Mouse (Mus musculus) midbrain, embryonic 11.5 days (tissue): ENCODE measurements at regions not wholly inside any gene's neighbourhood (a gene's known extent, or its start where the extent isn't known, plus 50 kb on each side); places are given as distances from the start of the nearest gene placed in this dataset.

Source experiments
- ATAC-seq: fragments of 200-750 bp; cut with Nextera tagmentation; 2 replicates; pipeline ENCODE4 v1.8.0; 2017; ENCODE audit warnings: moderate TSS enrichment, moderate library complexity; ENCODE audit not compliant: low FRiP score
- DNase-seq: peaks from one replicate; pipeline ENCODE4 v3.0.0; 2015; ENCODE audit warnings: low spot score; ENCODE audit errors: missing footprints
- H3K27ac ChIP-seq: fragments of 300-500 bp; sonication (generic); 2 replicates; pipeline ENCODE4 v1.5.1; 2014; ENCODE audit warnings: low read depth, low read length
- H3K27me3 ChIP-seq: fragments of 300-500 bp; sonication (generic); 2 replicates; pipeline ENCODE4 v1.6.1; 2014; ENCODE audit warnings: mild to moderate bottlenecking, low read length, moderate library complexity, mixed read lengths; ENCODE audit not compliant: control insufficient read depth, insufficient read depth
- H3K36me3 ChIP-seq: fragments of 300-500 bp; sonication (generic); 2 replicates; pipeline ENCODE4 v1.6.1; 2014; ENCODE audit warnings: mild to moderate bottlenecking, low read length, moderate library complexity, mixed read lengths; ENCODE audit not compliant: control insufficient read depth, insufficient read depth
- H3K4me1 ChIP-seq: fragments of 300-500 bp; sonication (generic); 2 replicates; pipeline ENCODE4 v1.6.1; 2014; ENCODE audit warnings: low read length; ENCODE audit not compliant: control insufficient read depth, insufficient read depth
- H3K4me2 ChIP-seq: fragments of 300-500 bp; sonication (generic); 2 replicates; pipeline ENCODE4 v1.6.1; 2014; ENCODE audit warnings: mild to moderate bottlenecking, moderate library complexity
- H3K4me3 ChIP-seq: fragments of 300-500 bp; sonication (generic); 2 replicates; pipeline ENCODE4 v1.5.1; 2014; ENCODE audit warnings: low read depth, low read length
- H3K9ac ChIP-seq: fragments of 300-500 bp; sonication (generic); 2 replicates; pipeline ENCODE4 v1.6.1; 2014; ENCODE audit warnings: low read length
- H3K9me3 ChIP-seq: fragments of 300-500 bp; sonication (generic); 2 replicates; pipeline ENCODE4 v1.6.1; 2016; ENCODE audit warnings: low read length; ENCODE audit not compliant: control insufficient read depth
- WGBS: fragments of 180-500 bp; shearing (Covaris S2); extraction: QIAGEN DNeasy Blood & Tissue Kit; methylation state at CpG from one replicate; pipeline ENCODE4 v1.1.7; 2014; 5-methylcytosine and 5-hydroxymethylcytosine counted together

- Histone ChIP-seq H3K9ac (no peak overlapping the region), H3K4me3 (no peak overlapping the region), H3K27me3 (no peaks in the 10 kb centered on the region), H3K9me3 (no peaks in the 10 kb centered on the region), H3K36me3 (no peaks in the 10 kb centered on the region), H3K4me2 (no peak overlapping the region), H3K27ac (no peak overlapping the region), H3K4me1 (no peaks in the 10 kb centered on the region)
- ATAC-seq (no peak), DNase-seq (no peak)
These were observed 3563.9 kb upstream of the Gm7489 start for GRCm38 (mm10) chr15:50320796-50321195.

- H3K4me3 ChIP-seq, result no peak overlapping the region
- H3K27ac ChIP-seq, result no peak overlapping the region
- DNase-seq (no peak), ATAC-seq (no peak)
- H3K4me1 ChIP-seq, result no peaks in the 10 kb centered on the region
- H3K4me2 ChIP-seq, result no peak overlapping the region
- H3K9me3 ChIP-seq, result no peaks in the 10 kb centered on the region
- WGBS, result 89% methylated on average over 5 of the region's 5 CpGs
- no peaks in the 10 kb centered on the region for H3K27me3 ChIP-seq
- H3K9ac ChIP-seq, result no peak overlapping the region
- H3K36me3 ChIP-seq, result no peaks in the 10 kb centered on the region
These were observed 3539.2 kb upstream of the Gm7489 start for GRCm38 (mm10) chr15:50345536-50345935.

- 90% methylated on average over 2 of the region's 2 CpGs for WGBS
- H3K9ac ChIP-seq, result no peak overlapping the region
These were observed 3537.8 kb upstream of the Gm7489 start for GRCm38 (mm10) chr15:50346953-50347352.

GRCm38 (mm10) chr15:50360033-50360988 is 3524.4 kb upstream of the Gm7489 start:
- H3K27me3 ChIP-seq, result no peaks in the 10 kb centered on the region
- DNase-seq (no peak), ATAC-seq (no peak)
- no peak overlapping the region for H3K4me2 ChIP-seq
- no peak overlapping the region for H3K9ac ChIP-seq
- no peaks in the 10 kb centered on the region for H3K36me3 ChIP-seq
- H3K9me3 ChIP-seq, result no peaks in the 10 kb centered on the region
- 87% methylated on average over 5 of the region's 5 CpGs for WGBS
- no peaks in the 10 kb centered on the region for H3K4me1 ChIP-seq
- no peak overlapping the region for H3K27ac ChIP-seq
- no peak overlapping the region for H3K4me3 ChIP-seq

More at GRCm38 (mm10) chr15:50346953-50347352, 3537.8 kb upstream of the Gm7489 start:
- Histone ChIP-seq H3K4me3 (no peak overlapping the region), H3K36me3 (no peaks in the 10 kb centered on the region), H3K4me2 (no peak overlapping the region), H3K4me1 (no peaks in the 10 kb centered on the region), H3K27me3 (no peaks in the 10 kb centered on the region), H3K27ac (no peak overlapping the region), H3K9me3 (no peaks in the 10 kb centered on the region)
- no peak for ATAC-seq
- DNase-seq, result no peak

- H3K9me3 ChIP-seq, result no peaks in the 10 kb centered on the region
- H3K4me3 ChIP-seq, result no peak overlapping the region
- H3K27me3 ChIP-seq, result no peaks in the 10 kb centered on the region
- H3K4me1 ChIP-seq, result no peaks in the 10 kb centered on the region
- ATAC-seq (no peak), DNase-seq (no peak)
- H3K4me2 ChIP-seq, result no peak overlapping the region
- H3K36me3 ChIP-seq, result no peaks in the 10 kb centered on the region
- WGBS, result 88% methylated on average over 8 of the region's 8 CpGs
- no peak overlapping the region for H3K27ac ChIP-seq
- H3K9ac ChIP-seq, result no peak overlapping the region
These were observed 3523.4 kb upstream of the Gm7489 start for GRCm38 (mm10) chr15:50361334-50361733.

GRCm38 (mm10) chr15:50361751-50362507 is 3522.8 kb upstream of the Gm7489 start:
- ATAC-seq (no peak), DNase-seq (no peak)
- Histone ChIP-seq H3K27ac (no peak overlapping the region), H3K4me3 (no peak overlapping the region), H3K9me3 (no peaks in the 10 kb centered on the region), H3K4me1 (no peaks in the 10 kb centered on the region), H3K27me3 (no peaks in the 10 kb centered on the region), H3K9ac (no peak overlapping the region), H3K4me2 (no peak overlapping the region), H3K36me3 (no peaks in the 10 kb centered on the region)
- 91% methylated on average over 4 of the region's 4 CpGs for WGBS

- WGBS, result 89% methylated on average over 7 of the region's 7 CpGs
- no peak for DNase-seq
- Histone ChIP-seq H3K36me3 (no peaks in the 10 kb centered on the region), H3K4me1 (no peaks in the 10 kb centered on the region), H3K9ac (no peak overlapping the region), H3K9me3 (no peaks in the 10 kb centered on the region), H3K27me3 (no peaks in the 10 kb centered on the region), H3K27ac (no peak overlapping the region), H3K4me3 (no peak overlapping the region), H3K4me2 (no peak overlapping the region)
- no peak for ATAC-seq
These were observed 3484.5 kb upstream of the Gm7489 start for GRCm38 (mm10) chr15:50400006-50400781.

- Histone ChIP-seq H3K27me3 (no peaks in the 10 kb centered on the region), H3K9me3 (no peaks in the 10 kb centered on the region), H3K4me1 (no peaks in the 10 kb centered on the region), H3K4me3 (no peak overlapping the region), H3K9ac (no peak overlapping the region), H3K4me2 (no peak overlapping the region), H3K36me3 (no peaks in the 10 kb centered on the region), H3K27ac (no peak overlapping the region)
- ATAC-seq (no peak), DNase-seq (no peak)
- 94% methylated on average over 2 of the region's 2 CpGs for WGBS
These were observed 3483.3 kb upstream of the Gm7489 start for GRCm38 (mm10) chr15:50401386-50401785.
